Mouse (Mus musculus) kidney, embryonic 16.5 days (tissue): ENCODE measurements around the gene Hhipl2. TPM values are rescaled to one million over a fixed set of nuclear protein-coding genes. Genes with fewer than 3 reads are reported as not detected.
A peak's percentile ranks its signal among the peaks of the same experiment; 100 is the strongest.

Experiments
- ATAC-seq: fragments of 200-750 bp; cut with Nextera tagmentation; 2 replicates; pipeline ENCODE4 v1.8.0; 2017; ENCODE audit warnings: moderate TSS enrichment; ENCODE audit not compliant: low FRiP score, low TSS enrichment
- H3K27ac ChIP-seq: fragments of 300-500 bp; sonication (generic); 2 replicates; pipeline ENCODE4 v1.5.1; 2014; ENCODE audit warnings: low read length
- H3K27me3 ChIP-seq: fragments of 300-500 bp; sonication (generic); 2 replicates; pipeline ENCODE4 v1.6.1; 2014; ENCODE audit warnings: low read length, control low read depth, mixed read lengths; ENCODE audit not compliant: insufficient read depth
- H3K36me3 ChIP-seq: fragments of 300-500 bp; sonication (generic); 2 replicates; pipeline ENCODE4 v1.6.1; 2014; ENCODE audit warnings: low read length, control low read depth, mixed read lengths; ENCODE audit not compliant: insufficient read depth
- H3K4me1 ChIP-seq: fragments of 300-500 bp; sonication (generic); 2 replicates; pipeline ENCODE4 v1.6.1; 2014; ENCODE audit warnings: low read length, control low read depth, mixed read lengths; ENCODE audit not compliant: insufficient read depth
- H3K4me2 ChIP-seq: fragments of 300-500 bp; sonication (generic); replicated peaks from 2 replicates; pipeline ENCODE4 v1.6.1; 2014; ENCODE audit warnings: low read depth, low read length
- H3K4me3 ChIP-seq: fragments of 300-500 bp; sonication (generic); 2 replicates; pipeline ENCODE4 v1.5.1; 2014; ENCODE audit warnings: mild to moderate bottlenecking, low read length
- H3K9ac ChIP-seq: fragments of 300-500 bp; sonication (generic); replicated peaks from 2 replicates; pipeline ENCODE4 v1.6.1; 2014; ENCODE audit warnings: low read length
- H3K9me3 ChIP-seq: fragments of 300-500 bp; sonication (generic); 2 replicates; pipeline ENCODE4 v1.6.1; 2016; ENCODE audit warnings: low read length, control low read depth
- WGBS: fragments of 180-500 bp; shearing (Covaris S2); extraction: QIAGEN DNeasy Blood & Tissue Kit; methylation state at CpG from one replicate; pipeline ENCODE4 v1.1.7; 2014; 5-methylcytosine and 5-hydroxymethylcytosine counted together
- polyA plus RNA-seq: library from polyadenylated mRNA; unstranded; fragments of >200 nt; fragmentation: Nextera tagmentation; extraction: Ambion mirVana; gene quantifications from 2 replicates; pipeline ENCODE4 v1.2.1, GENCODE M21; 2015

The Hhipl2 gene
- polyA plus RNA-seq, 1 experiment from 2014 or later = 0.62 TPM

DNA sequence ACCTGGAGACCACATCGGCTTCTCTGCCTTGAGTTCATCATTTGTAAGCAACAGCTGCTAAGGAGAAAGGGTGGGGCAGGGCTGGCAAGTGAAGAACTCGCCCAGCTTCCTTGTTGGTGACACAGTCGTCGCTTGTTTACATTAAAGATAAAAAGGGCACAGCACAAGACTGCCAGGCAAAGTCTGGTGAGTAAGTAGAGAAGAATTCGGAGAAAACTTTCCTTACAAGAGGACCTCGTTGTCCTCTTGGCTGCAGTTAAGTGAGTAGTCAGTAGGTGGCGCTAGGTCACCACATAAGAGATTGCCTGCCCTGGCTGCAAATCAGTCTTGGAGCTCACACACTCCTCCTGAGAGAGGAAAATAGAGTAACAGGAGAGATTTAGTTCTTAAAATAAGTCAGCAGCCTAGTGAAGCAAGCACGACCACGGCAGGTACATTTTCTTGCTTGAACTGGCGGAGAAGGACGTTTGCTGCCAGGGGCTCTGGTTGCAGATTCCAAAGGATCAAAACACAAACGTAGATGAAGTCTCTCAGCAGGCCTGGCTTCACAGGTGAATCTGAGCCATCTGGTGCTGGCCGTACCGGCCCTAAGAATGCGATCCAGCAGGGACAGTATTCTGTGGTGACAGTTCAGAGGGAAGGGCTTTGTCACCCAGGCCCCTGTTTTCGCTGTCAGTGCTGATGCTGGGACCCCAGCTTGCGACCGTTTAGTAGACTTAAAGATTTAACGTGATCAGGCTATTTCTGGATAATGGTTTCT, 24.2 kb downstream of the Hhipl2 start:
- H3K4me3 ChIP-seq = no peak overlapping the region
- H3K9me3 ChIP-seq = peaks cover 4% of the 10 kb centered on the region; the same call in 1 of the 2 replicates
- no peaks in the 10 kb centered on the region for H3K36me3 ChIP-seq
- H3K9ac ChIP-seq = no peak overlapping the region
- H3K27ac ChIP-seq = no peak overlapping the region
- no peak overlapping the region for H3K4me2 ChIP-seq
- peak; percentile 37 for ATAC-seq
- WGBS = 26% methylated on average over 19 of the region's 19 CpGs
- H3K27me3 ChIP-seq = no peaks in the 10 kb centered on the region
- H3K4me1 ChIP-seq = peaks cover 13% of the 10 kb centered on the region

DNA sequence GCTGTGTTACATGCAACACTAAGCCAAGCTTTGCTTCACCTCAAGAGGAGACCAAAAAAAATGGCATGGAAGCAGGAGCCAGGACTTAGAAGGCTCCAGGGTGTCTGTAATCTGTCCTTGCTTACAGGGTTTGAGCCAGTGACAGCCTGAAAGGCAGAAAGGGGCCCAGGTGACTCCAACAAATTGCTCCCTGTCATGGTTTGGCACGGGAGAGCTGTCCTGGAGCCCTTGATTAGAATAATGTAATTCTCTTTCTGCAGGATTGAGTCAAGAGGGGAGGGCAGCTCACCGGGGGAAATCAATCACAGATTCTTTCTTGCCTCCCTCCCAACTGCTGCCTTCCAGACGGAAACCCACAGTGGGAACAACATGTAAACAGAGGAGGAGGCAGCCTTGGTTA, 35.1 kb downstream of the Hhipl2 start:
- Histone ChIP-seq H3K4me1 (peaks cover 3% of the 10 kb centered on the region; the same call in 1 of the 2 replicates), H3K27me3 (no peaks in the 10 kb centered on the region), H3K4me2 (no peak overlapping the region), H3K27ac (no peak overlapping the region), H3K36me3 (no peaks in the 10 kb centered on the region), H3K9me3 (peaks cover 4% of the 10 kb centered on the region; the same call in 1 of the 2 replicates), H3K9ac (no peak overlapping the region), H3K4me3 (no peak overlapping the region)
- 26% methylated on average over 3 of the region's 3 CpGs for WGBS
- ATAC-seq = no peak

Other genes with a start within 250 kb of the Hhipl2 start
- 12.8 and 15.9 TPM in 2 replicates for gene Disp1, start 196.7 kb upstream of the Hhipl2 start, polyA plus RNA-seq
- 40.4 and 41.6 TPM in 2 replicates for gene Aida, start 121.6 kb upstream of the Hhipl2 start, polyA plus RNA-seq
- gene Brox, start 120.9 kb upstream of the Hhipl2 start, polyA plus RNA-seq = 55.1 and 55.8 TPM in 2 replicates
- gene Mia3, start 48.7 kb upstream of the Hhipl2 start, polyA plus RNA-seq = 94.8 and 106 TPM in 2 replicates
- gene Taf1a, start 29.2 kb upstream of the Hhipl2 start, polyA plus RNA-seq = 19.8 and 21.2 TPM in 2 replicates